Comparison of ENCODE assay signal across 9 mouse cellular contexts in the genomic region with DNA sequence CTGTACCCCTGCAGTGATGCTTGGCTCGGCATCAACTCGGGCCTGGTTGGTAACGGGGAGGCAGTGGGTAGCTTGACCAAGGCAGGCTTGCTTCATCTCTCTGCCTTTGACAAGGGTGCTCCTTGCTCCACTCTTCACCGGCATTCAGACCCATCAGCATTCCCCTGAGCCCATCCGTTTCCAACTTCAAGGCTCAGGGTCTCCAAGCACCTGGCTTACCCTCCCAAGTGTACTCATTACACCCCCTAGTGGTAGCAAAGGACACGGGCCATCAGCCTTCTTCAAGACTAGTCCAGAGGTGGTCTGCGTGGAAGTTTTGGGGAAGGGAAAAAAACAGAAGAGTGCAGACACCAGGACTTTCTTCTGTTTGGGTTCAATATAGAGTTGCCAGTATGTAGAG.
A peak's percentile ranks its signal among the peaks of the same experiment; 100 is the strongest.
DNase-seq lines count a peak whose midpoint lies in the region; ATAC-seq lines count a peak whose summit lies in the region.
"Had no signal": no experiment of that assay in that cellular context is flagged by ENCODE, and none has a peak within 500 bp of the region (broad histone marks: within the 10 kb centered on the region; RNA-seq: fewer than 3 reads in every experiment).

No protein-coding gene starts in this region.

- no peaks in the 10 kb centered on the region for H3K9me3 ChIP-seq in liver, embryonic 12.5 days (replicated peaks)
- no peaks in the 10 kb centered on the region for H3K9me3 ChIP-seq in hindbrain, embryonic 14.5 days (ENCODE audit: control insufficient read depth, low read length)
- H3K9me3 ChIP-seq in midbrain, embryonic 10.5 days (replicated peaks), result no peaks in the 10 kb centered on the region
- H3K9me3 ChIP-seq: liver, embryonic 15.5 days had no signal

- H3K36me3 ChIP-seq in liver, embryonic 12.5 days, result no peaks in the 10 kb centered on the region
- no peaks in the 10 kb centered on the region for H3K36me3 ChIP-seq in hindbrain, embryonic 14.5 days (replicated peaks; ENCODE audit: control insufficient read depth, insufficient read depth)
- peaks cover 21% of the 10 kb centered on the region for H3K36me3 ChIP-seq in midbrain, embryonic 10.5 days
- H3K36me3 ChIP-seq: liver, embryonic 15.5 days had no signal

- no peaks in the 10 kb centered on the region for H3K4me1 ChIP-seq in liver, embryonic 12.5 days
- H3K4me1 ChIP-seq in hindbrain, embryonic 14.5 days (replicated peaks; ENCODE audit: control insufficient read depth, insufficient read depth, low read length), result peaks cover 18% of the 10 kb centered on the region
- peaks cover 90% of the 10 kb centered on the region for H3K4me1 ChIP-seq in midbrain, embryonic 10.5 days
- H3K4me1 ChIP-seq: liver, embryonic 15.5 days had no signal

- no peak overlapping the region for H3K4me3 ChIP-seq in liver, embryonic 12.5 days
- H3K4me3 ChIP-seq in hindbrain, embryonic 14.5 days (replicated peaks; ENCODE audit: low read length), result no peak overlapping the region
- no peak overlapping the region for H3K4me3 ChIP-seq in midbrain, embryonic 10.5 days
- H3K4me3 ChIP-seq: liver, embryonic 15.5 days had no signal

- H3K4me2 ChIP-seq in liver, embryonic 12.5 days, result no peak overlapping the region
- H3K4me2 ChIP-seq in hindbrain, embryonic 14.5 days (replicated peaks), result no peak overlapping the region
- H3K4me2 ChIP-seq: liver, embryonic 15.5 days had no signal

- H3K9ac ChIP-seq in liver, embryonic 12.5 days, result no peak overlapping the region
- H3K9ac ChIP-seq in hindbrain, embryonic 14.5 days, result no peak overlapping the region
- H3K9ac ChIP-seq: liver, embryonic 15.5 days had no signal

- no peak for ATAC-seq in liver, embryonic 12.5 days
- peak; percentile 38; the same call in 1 of the 2 replicates for ATAC-seq in hindbrain, embryonic 14.5 days (ENCODE audit: low FRiP score)

- 0 out of 2 replicates have a peak, but pooled peaks cover 5% of the 10 kb centered on the region for H3K27me3 ChIP-seq in liver, embryonic 12.5 days (replicated peaks)
- H3K27me3 ChIP-seq in hindbrain, embryonic 14.5 days (ENCODE audit: control insufficient read depth, insufficient read depth, low read length), result no peaks in the 10 kb centered on the region
- H3K27me3 ChIP-seq in midbrain, embryonic 10.5 days (ENCODE audit: low read depth, poor library complexity, severe bottlenecking), result no peaks in the 10 kb centered on the region
- H3K27me3 ChIP-seq: liver, embryonic 15.5 days had no signal

- WGBS in liver, embryonic 12.5 days (ENCODE audit: insufficient replicate concordance), result 36% methylated on average over 7 of the region's 7 CpGs
- WGBS in hindbrain, embryonic 14.5 days, result 44% methylated on average over 7 of the region's 7 CpGs
- 51% methylated on average over 7 of the region's 7 CpGs for WGBS in midbrain, embryonic 10.5 days

- H3K27ac ChIP-seq in liver, embryonic 12.5 days, result no peak overlapping the region
- no peak overlapping the region for H3K27ac ChIP-seq in hindbrain, embryonic 14.5 days
- no peak overlapping the region for H3K27ac ChIP-seq in midbrain, embryonic 10.5 days (replicated peaks)
- H3K27ac ChIP-seq: liver, embryonic 15.5 days had no signal

- DNase-seq in liver (peak; percentile 23), adipocyte (ENCODE audit: low spot score) (peak; percentile 39)
- DNase-seq in embryo, embryonic 11.5 days (ENCODE audit: low read depth, low spot score), result peak; percentile 64
- DNase-seq in hindbrain, embryonic 14.5 days (ENCODE audit: low spot score), result peak; percentile 75
- peak; percentile 61 for DNase-seq in midbrain, embryonic 10.5 days (ENCODE audit: low spot score)
- DNase-seq in testis, postnatal 14 days (ENCODE audit: low spot score), result peak; percentile 43
- DNase-seq in T-cell, adult 2 months (ENCODE audit: low spot score), result no peak
